Mouse (Mus musculus) brain, embryonic 14.5 days (tissue): ENCODE measurements around the gene Ttc38. TPM values are rescaled to one million over a fixed set of nuclear protein-coding genes. Genes with fewer than 3 reads are reported as not detected.
"Not testable (repeated sequence)": the region's sequence is repeated elsewhere in the genome, so short reads cannot be mapped to it uniquely, and the experiment has no call there.

ENCODE experiments used
- DNase-seq: peaks from one replicate; pipeline ENCODE4 v3.0.0-alpha.2; 2011; ENCODE audit warnings: low read depth
- CTCF ChIP-seq: fragments of 200-500 bp; IDR thresholded peaks from 2 replicates; pipeline ENCODE4 v1.5.1; 2012; ENCODE audit warnings: inconsistent platforms, mild to moderate bottlenecking, moderate library complexity, borderline replicate concordance; ENCODE audit not compliant: insufficient read depth, insufficient read length; ENCODE audit errors: extremely low read depth
- POLR2A ChIP-seq: fragments of 200-500 bp; IDR thresholded peaks from 2 replicates; pipeline ENCODE4 v1.6.1; 2012; ENCODE audit warnings: mild to moderate bottlenecking, inconsistent platforms, borderline replicate concordance; ENCODE audit not compliant: poor library complexity, insufficient read depth, insufficient read length, severe bottlenecking; ENCODE audit errors: extremely low read depth
- polyA plus RNA-seq: library from polyadenylated mRNA; depleted of rRNA; stranded (reverse); fragments of >200 nt; gene quantifications from 2 replicates; pipeline ENCODE4 v1.2.3, GENCODE M21; 2012

Gene Ttc38
- polyA plus RNA-seq, 1 experiment, result 3.0 TPM

GRCm38 (mm10) chr15:85828071-85828470 is 4.0 kb upstream of the Ttc38 start:
- TF ChIP-seq POLR2A (no peak), CTCF (no peak)
- DNase-seq, result no peak

DNA sequence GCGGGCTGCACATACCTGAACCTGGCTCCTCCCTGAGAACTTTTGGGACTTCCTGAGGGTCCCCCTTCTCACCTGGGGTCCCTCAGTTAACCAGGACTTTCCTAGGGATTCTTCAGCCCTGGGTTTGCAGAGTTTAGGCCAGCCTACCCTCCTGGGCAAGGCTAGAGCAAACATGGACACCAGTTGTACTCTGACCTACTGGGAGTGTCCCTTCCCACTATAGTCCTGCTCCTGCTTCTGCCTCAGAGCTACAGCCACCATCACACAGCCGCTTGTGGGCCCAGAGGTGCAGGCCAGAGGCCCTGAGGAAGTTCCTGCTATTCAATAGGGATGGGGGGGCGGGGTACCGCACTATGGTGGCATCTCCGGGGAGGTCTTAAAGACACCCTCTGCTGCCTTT is 2.6 kb upstream of the Ttc38 start:
- no peak for DNase-seq
- TF ChIP-seq CTCF (no peak), POLR2A (no peak)

DNA sequence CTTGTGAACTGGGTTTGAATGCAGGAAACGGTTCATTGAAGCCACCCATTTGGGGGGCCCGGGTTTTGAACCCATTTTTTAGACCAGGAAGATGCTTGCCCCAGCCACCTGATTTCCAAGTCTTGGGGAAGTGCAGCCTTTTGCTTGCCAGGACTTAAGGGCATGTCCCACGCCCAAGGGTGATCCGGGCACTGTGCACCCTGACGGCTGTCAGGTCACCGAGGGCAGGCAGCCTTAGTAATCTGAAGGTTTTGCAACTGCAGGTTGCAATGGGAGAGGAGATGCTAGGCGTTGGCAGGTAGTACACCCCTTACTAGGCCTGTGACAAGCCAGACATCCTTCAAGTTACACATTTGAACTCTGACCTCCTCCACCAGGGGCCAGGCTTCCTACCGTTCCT is 493 bp downstream of the Ttc38 start:
- no peak for DNase-seq

DNA sequence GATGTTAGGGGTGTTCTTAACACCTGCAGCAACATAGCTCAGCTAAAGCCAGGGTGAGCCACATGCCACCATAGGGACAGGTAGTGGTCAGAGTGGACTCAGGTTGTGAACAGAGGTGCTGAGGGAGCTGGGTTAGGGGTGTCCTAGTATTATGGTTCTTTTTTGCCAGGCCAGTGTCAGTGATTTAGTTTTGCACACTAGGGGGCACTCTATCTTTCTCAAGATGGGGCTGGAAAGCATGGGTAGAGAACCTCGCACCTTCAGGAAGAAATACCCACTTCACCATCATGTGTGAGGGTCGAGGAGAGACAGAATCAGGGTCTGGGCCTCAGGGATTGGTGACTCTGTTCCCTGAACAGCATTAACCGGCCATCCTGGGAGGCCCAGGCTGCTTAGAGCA is 3.2 kb downstream of the Ttc38 start:
- TF ChIP-seq CTCF (no peak), POLR2A (no peak)
- no peak for DNase-seq

More for the DNA sequence above, 493 bp downstream of the Ttc38 start:
- TF ChIP-seq POLR2A (no peak), CTCF (no peak)

GRCm38 (mm10) chr15:85836887-85837286 is 4.8 kb downstream of the Ttc38 start:
- no peak for TF ChIP-seq CTCF
- no peak for TF ChIP-seq POLR2A
- DNase-seq, result no peak

DNA sequence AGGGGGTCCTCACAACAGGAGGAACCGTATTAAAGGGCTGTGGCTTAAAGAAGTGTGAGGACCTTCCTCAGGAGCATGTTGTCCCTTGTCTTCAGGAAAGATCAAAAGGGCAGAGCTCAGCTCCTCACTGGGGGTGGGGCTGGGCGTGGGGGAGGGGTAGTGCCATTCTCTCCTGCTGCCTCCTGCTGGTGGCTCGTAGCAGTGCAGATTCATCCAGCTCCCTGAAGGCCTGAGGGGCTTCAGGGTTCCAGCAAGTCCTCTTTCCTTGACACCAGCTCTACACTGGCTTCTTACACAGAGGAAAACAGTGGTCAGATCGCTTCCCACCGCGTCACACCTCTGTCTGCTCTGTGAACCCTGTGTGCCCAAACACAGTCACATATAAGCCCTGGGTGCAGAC is 8.9 kb downstream of the Ttc38 start:
- no peak for DNase-seq
- TF ChIP-seq POLR2A, result no peak
- peak; percentile 49 for TF ChIP-seq CTCF

DNA sequence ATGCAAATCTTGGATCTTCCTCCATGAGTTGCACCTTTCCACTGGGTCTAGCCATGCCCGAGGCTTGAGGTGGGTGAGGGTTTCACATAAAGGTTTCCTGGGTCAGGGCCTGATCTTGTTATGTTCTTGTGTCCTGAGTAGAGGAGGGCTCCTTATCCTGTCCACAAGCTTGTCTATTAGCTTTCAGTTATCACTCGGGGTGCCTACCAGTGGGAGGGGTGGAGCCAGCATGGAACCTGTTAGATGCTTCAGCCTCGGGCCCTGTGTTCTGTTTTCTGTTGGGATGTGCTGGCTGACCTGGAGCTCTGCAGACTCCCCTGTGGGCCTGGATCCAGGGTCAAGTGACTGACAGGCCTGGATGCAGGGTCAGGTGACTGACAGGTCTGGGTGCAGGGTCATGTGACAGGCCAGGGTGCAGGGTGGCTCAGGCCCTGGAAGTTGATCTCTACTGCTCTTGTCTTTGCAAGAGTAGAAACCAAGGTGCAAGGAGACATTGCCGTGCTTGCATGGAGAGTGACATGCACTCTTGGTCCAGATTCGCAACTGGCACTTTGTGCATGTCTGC is 9.8 kb downstream of the Ttc38 start:
- no peak for DNase-seq
- TF ChIP-seq CTCF, result no peak
- no peak for TF ChIP-seq POLR2A

- no peak for TF ChIP-seq CTCF
- TF ChIP-seq POLR2A, result no peak
- DNase-seq, result no peak
These were observed 13.0 kb downstream of the Ttc38 start for GRCm38 (mm10) chr15:85845071-85845470.

- TF ChIP-seq CTCF (no peak), POLR2A (no peak)
- no peak for DNase-seq
These were observed 19.7 kb downstream of the Ttc38 start for GRCm38 (mm10) chr15:85851656-85852392.

GRCm38 (mm10) chr15:85858980-85859489 is 26.9 kb downstream of the Ttc38 start:
- TF ChIP-seq CTCF (0 out of 2 replicates have a peak, but pooled peaks have one; percentile 3), POLR2A (no peak)
- DNase-seq, result no peak

DNA sequence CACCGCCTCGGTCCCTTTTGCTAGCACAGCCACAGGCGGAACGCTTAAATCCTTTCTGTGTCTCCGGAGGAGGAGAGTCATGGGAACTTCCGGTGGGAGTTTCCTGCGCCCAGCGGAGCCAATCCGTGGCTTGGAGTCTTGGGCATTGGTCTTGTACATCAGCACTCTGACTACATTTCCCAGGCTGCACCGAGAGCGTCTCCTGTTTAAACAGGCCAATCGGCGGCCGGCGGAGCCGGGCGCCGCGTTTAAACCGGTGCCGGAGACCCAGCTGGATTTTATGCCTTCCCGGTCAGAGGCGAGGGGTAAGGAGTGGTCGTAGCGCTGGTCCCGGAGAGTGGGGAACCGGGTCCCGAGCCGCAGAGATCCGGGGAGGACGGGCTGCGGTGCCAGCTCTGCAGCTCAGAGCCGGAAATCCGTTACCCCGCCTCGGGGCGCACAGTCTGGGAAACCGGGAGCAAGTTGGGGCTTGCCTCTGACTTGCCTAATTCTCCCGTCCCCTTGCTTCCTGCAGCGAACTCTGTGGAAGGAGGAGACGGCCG is 27.5 kb downstream of the Ttc38 start, which contains the start of gene Gtse1:
Gene Gtse1 (plus strand): TSS at position 256 of the 542 bp plus-strand sequence.
- peak; percentile 62; the same call in 1 of the 2 replicates for TF ChIP-seq POLR2A
- TF ChIP-seq CTCF, result no peak
- peak; percentile 99 for DNase-seq

- not testable (repeated sequence) for DNase-seq
These were observed 33.8 kb downstream of the Ttc38 start for GRCm38 (mm10) chr15:85865913-85866312.
